In the genomic region with DNA sequence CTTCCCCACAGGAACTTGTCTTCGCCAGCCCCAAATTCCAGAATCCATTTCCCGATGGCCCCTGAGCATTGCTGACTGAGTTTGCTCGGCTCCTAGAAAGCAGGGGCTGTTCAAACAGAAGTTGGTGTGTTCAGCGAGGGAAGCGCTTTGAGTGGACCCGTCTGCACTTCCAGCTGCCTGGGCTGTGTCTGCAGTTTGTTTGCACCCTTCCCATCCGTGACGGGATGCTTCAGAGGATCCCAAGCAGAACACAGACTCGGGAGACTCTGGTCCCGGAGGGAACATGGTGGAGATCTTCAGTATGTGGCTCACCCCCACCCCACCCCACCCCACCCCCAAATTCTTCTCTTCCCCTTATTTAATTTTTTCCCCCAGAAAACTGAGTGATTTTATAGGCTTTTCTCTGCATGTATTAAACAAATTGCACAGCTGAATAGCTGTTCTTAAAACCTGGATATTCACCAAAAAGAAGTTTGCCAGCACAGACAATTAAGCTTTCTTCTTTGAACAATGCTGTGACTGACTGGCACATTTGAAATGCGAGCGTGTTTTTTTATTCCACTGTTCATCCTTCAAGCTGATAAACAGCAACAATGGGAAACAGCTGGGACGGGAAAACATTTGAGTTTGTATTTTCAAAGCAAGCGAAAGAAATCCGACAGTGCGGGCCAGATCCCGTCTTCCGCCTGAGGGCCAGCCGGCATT, we compare ENCODE assay signal across 12 mouse cellular contexts.
DNase-seq lines count a peak whose midpoint lies in the region; ATAC-seq lines count a peak whose summit lies in the region.
"Had no signal": no experiment of that assay in that cellular context is flagged by ENCODE, and none has a peak within 500 bp of the region (broad histone marks: within the 10 kb centered on the region; RNA-seq: fewer than 3 reads in every experiment).

No protein-coding gene starts in this region.

- H3K9ac ChIP-seq in heart, embryonic 12.5 days = no peak overlapping the region
- H3K9ac ChIP-seq in neural tube, embryonic 12.5 days = no peak overlapping the region
- no peak overlapping the region; the same call in 1 of the 2 replicates for H3K9ac ChIP-seq in midbrain, embryonic 14.5 days (replicated peaks; ENCODE audit: low read length)
- H3K9ac ChIP-seq: embryonic facial prominence, embryonic 12.5 days had no signal

- peak; percentile 77 for DNase-seq in heart, adult 11 months
- no peak for DNase-seq in neural tube, embryonic 10.5 days (ENCODE audit: extremely low spot score, low spot score)
- DNase-seq in midbrain, embryonic 14.5 days = peak; percentile 54
- no peak for DNase-seq in testis, postnatal 14 days (ENCODE audit: low spot score)
- DNase-seq in cerebellum, adult 9-10 months = no peak
- no peak for DNase-seq in urinary bladder, postnatal 4 days (ENCODE audit: low spot score in 2 of 2)
- DNase-seq: adrenal gland, postnatal 10 days; cerebellum, adult 11-12 months; kidney, adult 11 months had no signal

- no peak overlapping the region for H3K4me2 ChIP-seq in heart, embryonic 12.5 days
- H3K4me2 ChIP-seq in neural tube, embryonic 12.5 days (replicated peaks) = 0 out of 2 replicates have a peak overlapping the region, but pooled peaks have one; percentile 5
- peak overlapping the region; percentile 35 for H3K4me2 ChIP-seq in midbrain, embryonic 14.5 days (ENCODE audit: low read length)
- H3K4me2 ChIP-seq: embryonic facial prominence, embryonic 12.5 days had no signal

- no peak overlapping the region for H3K4me3 ChIP-seq in heart, embryonic 12.5 days
- no peak overlapping the region for H3K4me3 ChIP-seq in neural tube, embryonic 12.5 days
- H3K4me3 ChIP-seq in midbrain, embryonic 14.5 days (replicated peaks; ENCODE audit: low read depth, low read length) = no peak overlapping the region
- H3K4me3 ChIP-seq: embryonic facial prominence, embryonic 12.5 days had no signal

- H3K27me3 ChIP-seq in heart, embryonic 12.5 days (replicated peaks) = no peaks in the 10 kb centered on the region
- no peaks in the 10 kb centered on the region for H3K27me3 ChIP-seq in neural tube, embryonic 12.5 days (replicated peaks)
- H3K27me3 ChIP-seq in midbrain, embryonic 14.5 days (ENCODE audit: control insufficient read depth, insufficient read depth, low read length) = no peaks in the 10 kb centered on the region
- H3K27me3 ChIP-seq: embryonic facial prominence, embryonic 12.5 days had no signal

- H3K27ac ChIP-seq in heart, embryonic 12.5 days (ENCODE audit: poor library complexity, severe bottlenecking) = no peak overlapping the region
- no peak overlapping the region for H3K27ac ChIP-seq in neural tube, embryonic 12.5 days
- no peak overlapping the region for H3K27ac ChIP-seq in midbrain, embryonic 14.5 days (replicated peaks; ENCODE audit: low read depth, low read length)
- H3K27ac ChIP-seq: embryonic facial prominence, embryonic 12.5 days had no signal

- ATAC-seq in heart, embryonic 12.5 days (ENCODE audit: insufficient number of reproducible peaks, low FRiP score) = no peak
- ATAC-seq in neural tube, embryonic 12.5 days (ENCODE audit: low FRiP score, low read depth) = no peak
- no peak for ATAC-seq in midbrain, embryonic 14.5 days (ENCODE audit: low FRiP score, low TSS enrichment)

- WGBS in heart, embryonic 12.5 days = 56% methylated on average over 19 of the region's 19 CpGs
- 51% methylated on average over 19 of the region's 19 CpGs for WGBS in neural tube, embryonic 12.5 days
- WGBS in midbrain, embryonic 14.5 days = 19% methylated on average over 19 of the region's 19 CpGs

- peaks cover 6% of the 10 kb centered on the region for H3K4me1 ChIP-seq in heart, embryonic 12.5 days (replicated peaks)
- peaks cover 14% of the 10 kb centered on the region for H3K4me1 ChIP-seq in neural tube, embryonic 12.5 days
- peaks cover 19% of the 10 kb centered on the region for H3K4me1 ChIP-seq in midbrain, embryonic 14.5 days (ENCODE audit: control insufficient read depth, insufficient read depth, low read length)

- no peaks in the 10 kb centered on the region for H3K36me3 ChIP-seq in heart, embryonic 12.5 days
- no peaks in the 10 kb centered on the region for H3K36me3 ChIP-seq in neural tube, embryonic 12.5 days
- H3K36me3 ChIP-seq in midbrain, embryonic 14.5 days (ENCODE audit: control insufficient read depth, insufficient read depth, low read length) = no peaks in the 10 kb centered on the region
- H3K36me3 ChIP-seq: embryonic facial prominence, embryonic 12.5 days had no signal

- H3K9me3 ChIP-seq in heart, embryonic 12.5 days (replicated peaks) = peaks cover 9% of the 10 kb centered on the region
- H3K9me3 ChIP-seq in neural tube, embryonic 12.5 days = peaks cover 3% of the 10 kb centered on the region; the same call in 1 of the 2 replicates
- no peaks in the 10 kb centered on the region for H3K9me3 ChIP-seq in midbrain, embryonic 14.5 days (ENCODE audit: control insufficient read depth, low read length)
- H3K9me3 ChIP-seq: embryonic facial prominence, embryonic 12.5 days had no signal

Comparison
In these comparisons a context has a peak if more than half of its experiments do, and no peak if none do; other contexts are left out.
1. DNase-seq: peak in heart, adult 11 months (single experiment) and midbrain, embryonic 14.5 days (single experiment); none in neural tube, embryonic 10.5 days (single experiment), testis, postnatal 14 days (single experiment), cerebellum, adult 9-10 months (single experiment) and urinary bladder, postnatal 4 days (0 of 2).